Mouse (Mus musculus): ENCODE data around the gene Timm44. TPM values are rescaled to one million over a fixed set of nuclear protein-coding genes. Genes with fewer than 3 reads are reported as not detected.
"Not testable (repeated sequence)": the region's sequence is repeated elsewhere in the genome, so short reads cannot be mapped to it uniquely, and the experiment has no call there.

The Timm44 gene
- polyA plus RNA-seq, 1 experiment from 2014 or later: 75.2 TPM

DNA sequence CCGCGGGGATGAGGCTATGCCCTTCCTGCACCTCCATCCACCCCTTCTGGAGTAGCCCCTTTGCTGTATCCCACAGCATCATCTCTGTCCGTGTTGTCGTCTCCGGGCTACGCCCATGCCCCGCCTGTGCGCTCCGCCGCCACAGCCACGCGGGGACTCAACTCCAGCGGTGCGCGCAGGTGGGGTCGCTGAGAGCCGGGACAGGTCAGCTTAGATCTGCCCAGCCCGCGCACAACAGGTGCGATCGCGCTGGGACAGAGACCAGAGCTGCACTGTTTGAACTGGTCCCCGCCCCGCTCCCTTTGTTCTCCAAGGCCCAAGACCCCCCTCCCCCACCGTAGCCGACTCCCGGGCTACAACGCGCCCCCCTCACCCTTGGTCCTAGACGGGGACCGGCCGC lies 17.0 kb downstream of the Timm44 start:
- under 1% methylated on average over 30 of the region's 32 CpGs for WGBS
- DNase-seq (ENCODE audit: low spot score) (no peak), ATAC-seq (ENCODE audit: insufficient read depth, low FRiP score, low TSS enrichment) (peak; percentile 71)
- peak overlapping the region; percentile 97 for H3K9ac ChIP-seq (ENCODE audit: low read length)
- H3K4me3 ChIP-seq (ENCODE audit: low read depth, low read length): peak overlapping the region; percentile 91
- no peaks in the 10 kb centered on the region for H3K9me3 ChIP-seq (ENCODE audit: control insufficient read depth, low read length)
- H3K36me3 ChIP-seq (ENCODE audit: control insufficient read depth, insufficient read depth, low read length): peaks cover 5% of the 10 kb centered on the region
- peak overlapping the region; percentile 93 for H3K27ac ChIP-seq (ENCODE audit: low read depth, low read length)
- H3K4me1 ChIP-seq (ENCODE audit: control insufficient read depth, insufficient read depth, low read length): peaks cover 19% of the 10 kb centered on the region
- peak overlapping the region; percentile 72 for H3K4me2 ChIP-seq (ENCODE audit: low read depth)
- H3K27me3 ChIP-seq (ENCODE audit: control insufficient read depth, insufficient read depth, low read length): no peaks in the 10 kb centered on the region

DNA sequence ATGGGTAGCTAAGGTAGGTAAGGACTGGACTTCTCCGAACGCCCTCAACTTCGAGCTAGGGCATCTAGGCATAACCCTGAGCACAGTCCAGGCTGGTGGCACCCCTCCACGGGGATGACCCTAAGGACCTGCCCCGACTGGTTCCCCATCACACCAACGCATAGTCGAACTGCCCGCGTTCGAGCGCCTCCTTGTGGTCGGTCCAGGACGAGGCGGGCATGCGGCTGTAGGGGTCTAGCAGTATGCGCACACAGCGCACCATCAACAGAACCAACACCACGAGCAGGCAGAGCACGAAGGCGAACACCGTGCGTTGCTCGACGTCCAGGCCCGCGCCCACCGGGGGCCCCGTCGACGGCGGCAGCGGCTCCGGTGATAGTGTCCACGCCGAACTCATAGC lies 17.5 kb downstream of the Timm44 start:
- DNase-seq (ENCODE audit: low spot score): peak; percentile 89
- Histone ChIP-seq H3K9me3 (ENCODE audit: control insufficient read depth, low read length) (no peaks in the 10 kb centered on the region), H3K27ac (ENCODE audit: low read depth, low read length) (peak overlapping the region; percentile 93), H3K27me3 (ENCODE audit: control insufficient read depth, insufficient read depth, low read length) (no peaks in the 10 kb centered on the region), H3K4me3 (ENCODE audit: low read depth, low read length) (peak overlapping the region; percentile 91), H3K4me2 (ENCODE audit: low read depth) (peak overlapping the region; percentile 72), H3K36me3 (ENCODE audit: control insufficient read depth, insufficient read depth, low read length) (peaks cover 5% of the 10 kb centered on the region), H3K4me1 (ENCODE audit: control insufficient read depth, insufficient read depth, low read length) (peaks cover 22% of the 10 kb centered on the region), H3K9ac (ENCODE audit: low read length) (peak overlapping the region; percentile 97)
- peak; percentile 79 for ATAC-seq (ENCODE audit: insufficient read depth, low FRiP score, low TSS enrichment)
- 2% methylated on average over 35 of the region's 35 CpGs for WGBS

DNA sequence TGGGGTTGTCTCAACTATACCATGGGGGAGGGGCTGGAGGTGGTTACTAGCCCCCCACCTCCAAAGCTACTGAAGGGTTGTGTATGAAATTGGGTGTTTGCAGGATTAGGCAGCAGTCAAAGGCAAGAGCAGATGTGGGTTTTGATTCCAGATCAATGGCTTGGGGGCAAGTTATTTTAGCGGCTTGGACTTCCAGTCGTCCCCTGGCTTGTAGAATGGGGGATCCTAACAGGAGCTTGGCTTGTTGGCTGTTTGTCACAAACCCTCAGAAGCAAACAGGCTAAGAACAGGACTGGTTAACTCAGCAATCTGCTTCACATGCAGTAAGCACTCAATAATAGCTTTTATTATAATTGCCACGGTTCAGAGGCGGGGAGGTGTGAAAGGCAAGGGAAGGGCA lies 18.4 kb downstream of the Timm44 start:
- H3K9ac ChIP-seq (ENCODE audit: low read length): peak overlapping the region; percentile 97
- peaks cover 22% of the 10 kb centered on the region for H3K4me1 ChIP-seq (ENCODE audit: control insufficient read depth, insufficient read depth, low read length)
- H3K27ac ChIP-seq (ENCODE audit: low read depth, low read length): no peak overlapping the region
- peaks cover 5% of the 10 kb centered on the region for H3K36me3 ChIP-seq (ENCODE audit: control insufficient read depth, insufficient read depth, low read length)
- DNase-seq (ENCODE audit: low spot score): no peak
- 78% methylated on average over 4 of the region's 4 CpGs for WGBS
- H3K4me2 ChIP-seq (ENCODE audit: low read depth): peak overlapping the region; percentile 72
- 0 out of 2 replicates have a peak overlapping the region, but pooled peaks have one; percentile 3 for H3K4me3 ChIP-seq (ENCODE audit: low read depth, low read length)
- no peaks in the 10 kb centered on the region for H3K9me3 ChIP-seq (ENCODE audit: control insufficient read depth, low read length)
- no peaks in the 10 kb centered on the region for H3K27me3 ChIP-seq (ENCODE audit: control insufficient read depth, insufficient read depth, low read length)
- no peak for ATAC-seq (ENCODE audit: insufficient read depth, low FRiP score, low TSS enrichment)

DNA sequence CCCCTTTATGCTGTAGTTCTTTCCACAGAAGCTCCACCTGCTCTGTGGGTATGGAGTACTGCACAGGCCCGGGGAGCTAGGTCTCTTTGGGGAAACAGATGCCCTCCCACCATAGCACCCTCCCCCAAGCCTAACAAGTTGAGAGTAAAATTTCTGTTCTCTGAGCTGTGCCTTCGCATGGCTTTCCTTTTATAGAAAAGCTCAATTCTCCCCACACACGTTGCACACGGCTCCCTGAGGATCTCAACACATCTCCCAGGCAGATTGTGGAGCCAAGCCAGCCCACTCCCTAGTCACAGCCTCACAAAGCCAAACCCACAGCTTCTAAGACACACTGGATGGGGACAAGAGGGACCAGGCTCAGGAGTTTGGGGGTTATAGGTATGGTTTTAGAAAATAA lies 18.8 kb downstream of the Timm44 start:
- 86% methylated on average over 4 of the region's 4 CpGs for WGBS
- H3K4me3 ChIP-seq (ENCODE audit: low read depth, low read length): no peak overlapping the region
- no peaks in the 10 kb centered on the region for H3K27me3 ChIP-seq (ENCODE audit: control insufficient read depth, insufficient read depth, low read length)
- DNase-seq (ENCODE audit: low spot score) (no peak), ATAC-seq (ENCODE audit: insufficient read depth, low FRiP score, low TSS enrichment) (no peak)
- H3K4me1 ChIP-seq (ENCODE audit: control insufficient read depth, insufficient read depth, low read length): peaks cover 22% of the 10 kb centered on the region
- no peak overlapping the region for H3K27ac ChIP-seq (ENCODE audit: low read depth, low read length)
- no peaks in the 10 kb centered on the region for H3K9me3 ChIP-seq (ENCODE audit: control insufficient read depth, low read length)
- no peak overlapping the region; the same call in 1 of the 2 replicates for H3K9ac ChIP-seq (ENCODE audit: low read length)
- H3K36me3 ChIP-seq (ENCODE audit: control insufficient read depth, insufficient read depth, low read length): peaks cover 5% of the 10 kb centered on the region
- H3K4me2 ChIP-seq (ENCODE audit: low read depth): peak overlapping the region; percentile 3; the same call in 1 of the 2 replicates

DNA sequence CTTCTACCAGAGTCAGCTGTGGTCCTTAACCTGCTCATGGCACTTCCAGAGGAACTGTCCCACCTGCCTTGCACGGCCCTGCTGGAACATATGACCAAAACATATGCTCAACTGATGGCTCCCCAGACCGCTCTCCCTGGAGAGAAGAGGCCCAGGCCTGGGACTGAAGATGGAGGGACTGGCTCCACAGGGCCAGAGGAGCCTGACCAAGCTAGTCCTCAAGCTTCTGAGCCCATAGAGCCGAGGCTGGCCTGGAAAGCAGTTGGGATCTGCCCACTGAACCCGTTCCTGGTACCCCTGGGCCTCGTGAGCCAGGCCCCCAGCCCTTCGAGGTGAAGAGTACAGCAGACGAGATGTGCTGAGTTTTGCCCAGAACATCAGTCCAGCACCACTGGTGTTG lies 20.2 kb downstream of the Timm44 start:
- WGBS: 88% methylated on average over 7 of the region's 7 CpGs
- peaks cover 22% of the 10 kb centered on the region for H3K4me1 ChIP-seq (ENCODE audit: control insufficient read depth, insufficient read depth, low read length)
- not testable (repeated sequence) for H3K36me3 ChIP-seq (ENCODE audit: control insufficient read depth, insufficient read depth, low read length)

DNA sequence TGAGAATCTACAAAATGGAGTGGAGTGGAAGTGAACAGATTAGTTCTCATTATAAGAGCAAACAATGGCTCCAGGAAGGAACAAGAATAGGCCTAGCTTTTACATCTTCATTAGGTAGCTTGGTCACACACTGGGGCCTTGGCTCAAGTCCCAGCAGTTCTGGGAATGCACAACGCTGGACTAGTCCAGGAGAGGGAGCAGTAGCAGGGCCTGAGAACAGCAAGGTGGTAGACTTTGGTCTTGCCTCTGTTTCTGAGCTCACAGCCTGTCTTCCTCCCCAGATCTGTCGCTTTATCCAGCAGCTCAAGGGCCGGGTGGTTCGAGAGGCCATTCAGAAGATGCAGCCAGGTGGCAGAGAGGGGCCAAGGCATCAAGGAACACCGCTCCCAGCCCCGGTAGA lies 21.7 kb downstream of the Timm44 start:
- no peak for ATAC-seq (ENCODE audit: insufficient read depth, low FRiP score, low TSS enrichment)
- Histone ChIP-seq H3K4me2 (ENCODE audit: low read depth) (peak overlapping the region; percentile 72), H3K4me1 (ENCODE audit: control insufficient read depth, insufficient read depth, low read length) (peaks cover 15% of the 10 kb centered on the region), H3K27ac (ENCODE audit: low read depth, low read length) (no peak overlapping the region), H3K36me3 (ENCODE audit: control insufficient read depth, insufficient read depth, low read length) (peaks cover 2% of the 10 kb centered on the region; the same call in 1 of the 2 replicates), H3K9me3 (ENCODE audit: control insufficient read depth, low read length) (no peaks in the 10 kb centered on the region), H3K9ac (ENCODE audit: low read length) (no peak overlapping the region), H3K27me3 (ENCODE audit: control insufficient read depth, insufficient read depth, low read length) (0 out of 2 replicates have a peak, but pooled peaks cover 2% of the 10 kb centered on the region), H3K4me3 (ENCODE audit: low read depth, low read length) (peak overlapping the region; percentile 87)
- no peak for DNase-seq (ENCODE audit: low spot score)
- 69% methylated on average over 6 of the region's 6 CpGs for WGBS

More for the DNA sequence above, 20.2 kb downstream of the Timm44 start:
- DNase-seq (ENCODE audit: low spot score): peak; percentile 6
- not testable (repeated sequence) for H3K27ac ChIP-seq (ENCODE audit: low read depth, low read length); H3K9ac ChIP-seq (ENCODE audit: low read length); H3K4me2 ChIP-seq (ENCODE audit: low read depth); ATAC-seq (ENCODE audit: insufficient read depth, low FRiP score, low TSS enrichment); H3K9me3 ChIP-seq (ENCODE audit: control insufficient read depth, low read length); H3K27me3 ChIP-seq (ENCODE audit: control insufficient read depth, insufficient read depth, low read length); H3K4me3 ChIP-seq (ENCODE audit: low read depth, low read length)

DNA sequence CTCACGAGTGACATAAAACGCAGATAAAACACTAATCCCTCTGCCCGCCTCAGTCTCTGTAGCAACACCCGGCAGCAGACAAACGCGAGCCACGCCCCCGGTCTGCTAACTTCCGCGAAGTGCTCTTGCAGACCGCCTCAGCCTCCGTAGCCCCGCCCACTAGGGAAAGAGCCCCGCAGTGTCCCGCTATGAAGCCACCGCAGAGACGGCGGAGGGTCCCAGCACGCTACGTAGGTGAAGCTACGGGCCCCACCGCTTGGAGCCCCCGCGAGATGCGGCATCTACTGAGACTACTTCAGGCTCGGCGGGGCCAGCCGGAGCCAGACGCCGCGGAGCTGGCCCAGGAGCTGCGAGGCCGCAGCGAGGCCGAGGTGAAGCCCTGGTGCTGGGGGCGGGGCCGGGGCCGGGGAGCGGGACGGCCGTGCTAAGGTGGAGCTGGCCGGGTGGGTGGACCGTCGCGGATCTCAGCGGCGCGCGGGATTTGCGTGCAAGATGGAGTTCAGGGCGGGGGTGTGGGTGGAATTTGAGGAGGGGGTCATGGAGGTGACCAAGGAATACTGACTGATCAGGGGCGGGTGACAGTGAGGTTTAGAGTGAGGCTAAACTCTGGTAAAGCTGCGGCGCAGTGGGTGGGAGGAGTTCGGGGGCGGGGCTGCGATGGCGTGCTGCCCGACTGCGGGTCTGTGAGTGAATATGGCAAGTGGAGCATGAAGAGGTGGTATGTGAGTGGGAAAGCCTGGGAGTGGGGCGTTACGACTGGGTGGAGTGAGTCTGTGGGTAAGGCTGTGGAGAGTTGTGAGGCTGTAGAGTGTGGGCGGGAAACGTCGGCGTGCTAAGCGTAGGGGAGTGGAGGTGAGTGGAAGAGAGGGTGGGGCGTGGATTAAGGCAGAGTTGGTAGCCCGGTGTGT lies 22.5 kb downstream of the Timm44 start, which contains the start of gene Snapc2:
TSS of gene Snapc2 (plus strand) at position 147 of the 908 bp plus-strand sequence.
- Histone ChIP-seq H3K4me1 (ENCODE audit: control insufficient read depth, insufficient read depth, low read length) (peaks cover 15% of the 10 kb centered on the region), H3K36me3 (ENCODE audit: control insufficient read depth, insufficient read depth, low read length) (peaks cover 2% of the 10 kb centered on the region; the same call in 1 of the 2 replicates)
- WGBS: under 1% methylated on average over 69 of the region's 69 CpGs

DNA sequence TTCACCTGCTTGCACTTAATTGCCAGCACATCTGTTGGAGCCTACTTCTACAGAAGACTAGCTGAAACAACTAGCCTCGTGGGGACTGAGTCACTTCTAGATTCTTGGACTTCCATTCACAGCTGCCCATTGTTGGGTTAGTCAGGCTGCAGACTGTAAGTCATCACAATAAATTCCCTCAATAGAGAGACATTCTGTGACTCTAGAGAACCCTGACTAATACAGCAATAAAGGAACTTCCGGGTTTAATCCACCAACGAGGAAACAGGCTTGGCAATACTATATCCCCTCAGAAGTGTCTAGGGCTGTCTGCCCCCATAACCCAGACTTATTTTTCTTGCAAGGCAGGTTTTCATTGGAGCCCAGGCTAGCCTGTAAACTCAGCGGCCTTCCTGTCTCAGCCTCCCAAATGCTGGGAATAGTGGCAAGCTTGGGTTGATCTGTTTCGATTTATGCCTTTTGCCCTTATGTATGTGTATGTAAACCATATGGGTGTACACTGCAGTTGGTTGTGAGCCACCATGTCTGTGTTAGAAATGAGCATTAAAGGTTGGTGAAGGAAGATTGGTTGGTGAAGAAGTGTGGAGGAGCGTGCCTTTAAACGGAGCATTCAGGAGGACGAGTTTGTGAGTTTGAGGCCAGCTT lies 23.5 kb downstream of the Timm44 start:
- H3K27ac ChIP-seq (ENCODE audit: low read depth, low read length): no peak overlapping the region
- peak overlapping the region; percentile 72 for H3K4me2 ChIP-seq (ENCODE audit: low read depth)
- H3K36me3 ChIP-seq (ENCODE audit: control insufficient read depth, insufficient read depth, low read length): peaks cover 2% of the 10 kb centered on the region; the same call in 1 of the 2 replicates
- peaks cover 9% of the 10 kb centered on the region for H3K4me1 ChIP-seq (ENCODE audit: control insufficient read depth, insufficient read depth, low read length)
- ATAC-seq (ENCODE audit: insufficient read depth, low FRiP score, low TSS enrichment): peak; percentile 0; the same call in 1 of the 2 replicates
- peak; percentile 4 for DNase-seq (ENCODE audit: low spot score)
- 0 out of 2 replicates have a peak, but pooled peaks cover 2% of the 10 kb centered on the region for H3K27me3 ChIP-seq (ENCODE audit: control insufficient read depth, insufficient read depth, low read length)
- WGBS: 48% methylated on average over 8 of the region's 8 CpGs
- H3K9me3 ChIP-seq (ENCODE audit: control insufficient read depth, low read length): no peaks in the 10 kb centered on the region
- H3K9ac ChIP-seq (ENCODE audit: low read length): peak overlapping the region; percentile 84; the same call in 1 of the 2 replicates
- peak overlapping the region; percentile 87 for H3K4me3 ChIP-seq (ENCODE audit: low read depth, low read length)

More for the DNA sequence above, 22.5 kb downstream of the Timm44 start, which contains the start of gene Snapc2:
- Histone ChIP-seq H3K27ac (ENCODE audit: low read depth, low read length) (peak within 1 kb of the TSS; percentile 68), H3K4me2 (ENCODE audit: low read depth) (peak within 1 kb of the TSS; percentile 72), H3K9ac (ENCODE audit: low read length) (peak within 1 kb of the TSS; percentile 84), H3K4me3 (ENCODE audit: low read depth, low read length) (peak within 1 kb of the TSS; percentile 87), H3K27me3 (ENCODE audit: control insufficient read depth, insufficient read depth, low read length) (0 out of 2 replicates have a peak, but pooled peaks cover 2% of the 10 kb centered on the region), H3K9me3 (ENCODE audit: control insufficient read depth, low read length) (no peaks in the 10 kb centered on the region)
- DNase-seq (ENCODE audit: low spot score): peak; percentile 96
- ATAC-seq (ENCODE audit: insufficient read depth, low FRiP score, low TSS enrichment): peak; percentile 86

Measured in neural tube, embryonic 11.5 days (tissue).